Mouse (Mus musculus): ENCODE measurements around the gene Tyrp1.

- no peak for TF ChIP-seq CTCF (IDR thresholded peaks at IDR 0.05; ENCODE audit: low read depth)
- no peak for TF ChIP-seq EP300 (IDR thresholded peaks at IDR 0.05; ENCODE audit: low read depth)
Observed at GRCm38 (mm10) chr4:80852590-80853425, 18.9 kb downstream of the Tyrp1 start.
